Mouse (Mus musculus) Patski (cell line): ENCODE measurements around the gene Ncapg. TPM values are rescaled to one million over a fixed set of nuclear protein-coding genes. Genes with fewer than 3 reads are reported as not detected.
A peak's percentile ranks its signal among the peaks of the same experiment; 100 is the strongest.

Experiments
- ATAC-seq: fragments of 100-300 bp; one replicate; pipeline ENCODE4 v1.8.0; 2021
- CTCF ChIA-PET: fragments of 350-600 bp; sonication (Branson Sonifier 250); formaldehyde crosslinking; loops from one replicate; lab custom pipeline; 2022; ENCODE audit warnings: inconsistent platforms; lab: Charles Lee
- POLR2A ChIA-PET: fragments of 350-600 bp; sonication (Branson Sonifier 250); formaldehyde crosslinking; loops from one replicate; lab custom pipeline; 2022; ENCODE audit warnings: antibody characterized with exemption, inconsistent platforms; lab: Charles Lee
- DNase-seq: peaks from one replicate; pipeline ENCODE4 v3.0.0-alpha.2; 2011; ENCODE audit warnings: low read depth, low spot score
- H3K27me3 ChIP-seq: fragments of 371-371 bp; one replicate; pipeline ENCODE4 v1.5.1; 2021
- CTCF ChIP-seq: fragments of 100-300 bp; IDR thresholded peaks from one replicate; pipeline ENCODE4 v1.5.1; 2021
- in situ Hi-C: fragments of 300-500 bp; cut with MboI; formaldehyde crosslinking; loops from 3 replicates; pipeline ENCODE4 v1.11.1; 2018; ENCODE audit warnings: low pct_unique_long_range_greater_than_20kb, mixed read lengths
- polyA plus RNA-seq: library from polyadenylated mRNA; unstranded; gene quantifications from one replicate; pipeline ENCODE4 v1.2.3, GENCODE M21; 2021

Ncapg gene
- polyA plus RNA-seq, 1 experiment from 2014 or later = 29.2 TPM

- DNase-seq (no peak), ATAC-seq (peak; percentile 13)
- in situ Hi-C loops = loop anchor here (5.0 to 25.0 kb wide), 3 partner anchors 137 to 1382 kb away; no protein-coding TSS in a partner anchor
- H3K27me3 ChIP-seq = peaks cover 7% of the 10 kb centered on the region
- CTCF ChIA-PET = interaction anchor here (1.1 to 1.5 kb wide), 3 partner anchors 15 to 192 kb away, joined by 3 to 5 read pairs (median 4); no protein-coding TSS in a partner anchor
- POLR2A ChIA-PET = no interaction called here
- no peak for TF ChIP-seq CTCF
Measured at GRCm38 (mm10) chr5:45668831-45669230, 888 bp upstream of the Ncapg start.

- peaks cover 4% of the 10 kb centered on the region for H3K27me3 ChIP-seq
- ChIA-PET CTCF (interaction anchor here (1.5 to 2.7 kb wide), 2 partner anchors 134 to 193 kb away, joined by 4 to 9 read pairs; no protein-coding TSS in a partner anchor), POLR2A (no interaction called here)
- ATAC-seq (peak; percentile 20), DNase-seq (no peak)
- no peak for TF ChIP-seq CTCF
- in situ Hi-C loops = loop anchor here (5.0 to 25.0 kb wide), 3 partner anchors 137 to 1382 kb away; no protein-coding TSS in a partner anchor
Measured at GRCm38 (mm10) chr5:45669234-45669597, 503 bp upstream of the Ncapg start.

GRCm38 (mm10) chr5:45670280-45670670 is 556 bp downstream of the Ncapg start:
- in situ Hi-C loops = loop anchor here (25.0 kb wide), 1 partner anchor 1383 kb away; no protein-coding TSS in a partner anchor
- ChIA-PET CTCF (interaction anchor here (1.0 to 2.7 kb wide), 3 partner anchors 10 to 160 kb away, joined by 3 to 9 read pairs (median 4); no protein-coding TSS in a partner anchor), POLR2A (no interaction called here)
- TF ChIP-seq CTCF = no peak
- DNase-seq = no peak
- no peaks in the 10 kb centered on the region for H3K27me3 ChIP-seq
- peak; percentile 1 for ATAC-seq

GRCm38 (mm10) chr5:45670894-45671494 is 1.3 kb downstream of the Ncapg start:
- POLR2A ChIA-PET = no interaction called here
- DNase-seq = no peak
- TF ChIP-seq CTCF = no peak
- no peaks in the 10 kb centered on the region for H3K27me3 ChIP-seq
- CTCF ChIA-PET = interaction anchor here (1.0 to 2.7 kb wide), 3 partner anchors 10 to 161 kb away, joined by 3 to 9 read pairs (median 4); no protein-coding TSS in a partner anchor
- in situ Hi-C loops = loop anchor here (25.0 kb wide), 1 partner anchor 1384 kb away; no protein-coding TSS in a partner anchor
- no peak for ATAC-seq

- ChIA-PET POLR2A (no interaction called here), CTCF (no interaction called here)
- TF ChIP-seq CTCF = no peak
- ATAC-seq (no peak), DNase-seq (no peak)
- H3K27me3 ChIP-seq = no peaks in the 10 kb centered on the region
- in situ Hi-C loops = no loop called here
Measured at GRCm38 (mm10) chr5:45675032-45675431, 5.3 kb downstream of the Ncapg start.

GRCm38 (mm10) chr5:45677639-45678038 is 7.9 kb downstream of the Ncapg start:
- TF ChIP-seq CTCF = no peak
- H3K27me3 ChIP-seq = no peaks in the 10 kb centered on the region
- ChIA-PET CTCF (interaction anchor here (0.8 to 2.0 kb wide), 3 partner anchors 11 to 46 kb away, joined by 3 to 6 read pairs (median 3); no protein-coding TSS in a partner anchor), POLR2A (no interaction called here)
- in situ Hi-C loops = no loop called here
- DNase-seq (no peak), ATAC-seq (no peak)

- POLR2A ChIA-PET = no interaction called here
- DNase-seq (no peak), ATAC-seq (no peak)
- CTCF ChIA-PET = interaction anchor here (1.3 to 2.3 kb wide), 3 partner anchors 9 to 78 kb away, joined by 3 to 8 read pairs (median 3); no protein-coding TSS in a partner anchor
- no peak for TF ChIP-seq CTCF
- in situ Hi-C loops = no loop called here
- H3K27me3 ChIP-seq = no peaks in the 10 kb centered on the region
Measured at GRCm38 (mm10) chr5:45679955-45680354, 10.2 kb downstream of the Ncapg start.

GRCm38 (mm10) chr5:45683388-45683787 is 13.7 kb downstream of the Ncapg start:
- in situ Hi-C loops = no loop called here
- ATAC-seq = no peak
- ChIA-PET POLR2A (no interaction called here), CTCF (interaction anchor here (0.9 to 1.7 kb wide), 3 partner anchors 7 to 15 kb away, joined by 3 to 9 read pairs (median 5); no protein-coding TSS in a partner anchor)
- DNase-seq = no peak
- no peak for TF ChIP-seq CTCF
- H3K27me3 ChIP-seq = no peaks in the 10 kb centered on the region

- ChIA-PET POLR2A (no interaction called here), CTCF (no interaction called here)
- DNase-seq (no peak), ATAC-seq (no peak)
- TF ChIP-seq CTCF = no peak
- in situ Hi-C loops = no loop called here
- no peaks in the 10 kb centered on the region for H3K27me3 ChIP-seq
Measured at GRCm38 (mm10) chr5:45685243-45685642, 15.5 kb downstream of the Ncapg start.

GRCm38 (mm10) chr5:45686223-45686622 is 16.5 kb downstream of the Ncapg start:
- POLR2A ChIA-PET = no interaction called here
- no peak for ATAC-seq
- in situ Hi-C loops = no loop called here
- no peak for TF ChIP-seq CTCF
- CTCF ChIA-PET = interaction anchor here (0.8 to 1.7 kb wide), 2 partner anchors 10 to 14 kb away, joined by 3 to 4 read pairs; no protein-coding TSS in a partner anchor
- DNase-seq = no peak
- no peaks in the 10 kb centered on the region for H3K27me3 ChIP-seq

GRCm38 (mm10) chr5:45689152-45689551 is 19.4 kb downstream of the Ncapg start:
- ChIA-PET CTCF (interaction anchor here (0.7 to 1.7 kb wide), 3 partner anchors 9 to 12 kb away, joined by 3 to 6 read pairs (median 3); no protein-coding TSS in a partner anchor), POLR2A (no interaction called here)
- no peak for TF ChIP-seq CTCF
- in situ Hi-C loops = no loop called here
- DNase-seq (no peak), ATAC-seq (no peak)
- no peaks in the 10 kb centered on the region for H3K27me3 ChIP-seq
